In genomic region chr8:117695636-117696035, GRCm38 (mm10) we compare ENCODE assay signal across 18 mouse cellular contexts. TPM values are rescaled to one million over a fixed set of nuclear protein-coding genes. Genes with fewer than 3 reads are reported as not detected.
"Had no signal": no experiment of that assay in that cellular context is flagged by ENCODE, and none has a peak within 500 bp of the region (broad histone marks: within the 10 kb centered on the region; RNA-seq: fewer than 3 reads in every experiment).

No protein-coding gene starts in this region.

- H3K9me3 ChIP-seq: lung, embryonic 15.5 days; midbrain, embryonic 12.5 days; neural tube, embryonic 13.5 days had no signal

- H3K36me3 ChIP-seq: limb, embryonic 12.5 days; lung, embryonic 15.5 days; midbrain, embryonic 12.5 days; neural tube, embryonic 13.5 days had no signal

- H3K9ac ChIP-seq: limb, embryonic 12.5 days; liver, embryonic 14.5 days; lung, embryonic 15.5 days; midbrain, embryonic 12.5 days; neural tube, embryonic 13.5 days had no signal

- H3K4me2 ChIP-seq: limb, embryonic 12.5 days; lung, embryonic 15.5 days; midbrain, embryonic 12.5 days; neural tube, embryonic 13.5 days had no signal

- H3K27me3 ChIP-seq: limb, embryonic 12.5 days; lung, embryonic 15.5 days; midbrain, embryonic 12.5 days; neural tube, embryonic 13.5 days had no signal

- H3K4me1 ChIP-seq: limb, embryonic 12.5 days; lung, embryonic 15.5 days; megakaryocyte, embryonic 14.5 days; midbrain, embryonic 12.5 days; neural tube, embryonic 13.5 days had no signal

- ATAC-seq: hindbrain, embryonic 16.5 days; inflammation-experienced regulatory T-cells, adult 6 months; midbrain, embryonic 16.5 days had no signal

- H3K27ac ChIP-seq: limb, embryonic 12.5 days; liver, embryonic 14.5 days; lung, embryonic 15.5 days; macrophage; midbrain, embryonic 12.5 days; neural tube, embryonic 13.5 days had no signal

- H3K4me3 ChIP-seq: limb, embryonic 12.5 days; lung, embryonic 15.5 days; megakaryocyte, embryonic 14.5 days; midbrain, embryonic 12.5 days; neural tube, embryonic 13.5 days had no signal

- DNase-seq: kidney, adult 8-10 months; kidney, postnatal 25 days; layer of hippocampus, adult 9-11 months; layer of hippocampus, postnatal 36 days; lung, postnatal 14 days; retina, postnatal 1 day; thymus, postnatal 36 days had no signal

RNA-seq across cellular contexts. Expression of gene Hsd17b2, which starts 6.1 kb away (rescaled TPM):
- total RNA-seq: layer of hippocampus, postnatal 36 days; left cerebral cortex, adult 8-10 months had no signal
- polyA plus RNA-seq: limb, embryonic 12.5 days; macrophage; midbrain, embryonic 12.5 days had no signal
